Mouse (Mus musculus): ENCODE results near the gene Arhgdig. TPM values are rescaled to one million over a fixed set of nuclear protein-coding genes. Genes with fewer than 3 reads are reported as not detected.
"Not testable (repeated sequence)": the region's sequence is repeated elsewhere in the genome, so short reads cannot be mapped to it uniquely, and the experiment has no call there.

The Arhgdig gene
- total and polyA plus RNA-seq, 2 experiments from 2014 or later: 280 to 384 TPM

GRCm38 (mm10) chr17:26181179-26181578, 26.4 kb downstream of the Arhgdig start:
- Histone ChIP-seq H3K4me2 (ENCODE audit: low read depth, low read length) (no peak overlapping the region), H3K27me3 (ENCODE audit: insufficient read depth, low read length) (no peaks in the 10 kb centered on the region), H3K9ac (replicated peaks; ENCODE audit: low read length) (no peak overlapping the region), H3K36me3 (ENCODE audit: insufficient read depth, low read length) (peaks cover 20% of the 10 kb centered on the region), H3K9me3 (ENCODE audit: low read length) (no peaks in the 10 kb centered on the region), H3K4me3 (ENCODE audit: low read length) (no peak overlapping the region), H3K27ac (no peak overlapping the region), H3K4me1 (ENCODE audit: insufficient read depth, low read length) (no peaks in the 10 kb centered on the region)
- ATAC-seq (no peak), DNase-seq (ENCODE audit: low spot score) (no peak)
- WGBS: 93% methylated on average over 3 of the region's 3 CpGs
- TF ChIP-seq CTCF (IDR thresholded peaks at IDR 0.05; ENCODE audit: low read depth): no peak

GRCm38 (mm10) chr17:26178611-26179010, 29.0 kb downstream of the Arhgdig start:
- H3K27ac ChIP-seq: no peak overlapping the region
- no peak for TF ChIP-seq CTCF (IDR thresholded peaks at IDR 0.05; ENCODE audit: low read depth)
- ATAC-seq (no peak), DNase-seq (ENCODE audit: low spot score) (no peak)
- no peaks in the 10 kb centered on the region for H3K9me3 ChIP-seq (ENCODE audit: low read length)
- no peak overlapping the region for H3K9ac ChIP-seq (replicated peaks; ENCODE audit: low read length)
- H3K4me3 ChIP-seq (ENCODE audit: low read length): no peak overlapping the region
- H3K4me1 ChIP-seq (ENCODE audit: insufficient read depth, low read length): no peaks in the 10 kb centered on the region
- peaks cover 17% of the 10 kb centered on the region for H3K36me3 ChIP-seq (ENCODE audit: insufficient read depth, low read length)
- H3K27me3 ChIP-seq (ENCODE audit: insufficient read depth, low read length): no peaks in the 10 kb centered on the region
- no peak overlapping the region for H3K4me2 ChIP-seq (ENCODE audit: low read depth, low read length)

DNA sequence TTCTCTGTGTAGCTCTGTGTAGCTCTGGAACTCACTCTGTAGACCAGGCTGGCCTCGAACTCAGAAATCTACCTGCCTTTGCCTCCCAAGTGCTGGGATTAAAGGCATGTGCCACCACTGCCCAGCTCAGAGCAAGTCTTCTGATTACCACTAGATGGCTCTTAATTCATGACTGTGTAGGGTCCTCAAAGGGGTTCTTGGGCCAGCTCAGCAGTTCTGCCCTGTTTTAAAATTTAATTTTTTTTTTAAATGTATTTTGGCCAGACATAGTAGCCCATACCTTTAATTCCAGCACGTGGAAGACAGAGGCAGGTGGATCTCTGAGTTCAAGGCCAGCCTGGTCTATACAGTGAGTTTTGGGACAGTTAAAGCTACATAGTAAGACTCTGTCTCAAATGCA, 32.3 kb downstream of the Arhgdig start:
- H3K4me2 ChIP-seq (ENCODE audit: low read depth, low read length); ATAC-seq; H3K36me3 ChIP-seq (ENCODE audit: insufficient read depth, low read length); H3K9me3 ChIP-seq (ENCODE audit: low read length); DNase-seq (ENCODE audit: low spot score); H3K9ac ChIP-seq (replicated peaks; ENCODE audit: low read length); H3K4me1 ChIP-seq (ENCODE audit: insufficient read depth, low read length); H3K27ac ChIP-seq; H3K27me3 ChIP-seq (ENCODE audit: insufficient read depth, low read length); H3K4me3 ChIP-seq (ENCODE audit: low read length): not testable (repeated sequence)
- WGBS: 91% methylated on average over 2 of the region's 2 CpGs
- peak; percentile 33; the same call in 1 of the 2 replicates for TF ChIP-seq CTCF (IDR thresholded peaks at IDR 0.05; ENCODE audit: low read depth)

- no peak for TF ChIP-seq CTCF (IDR thresholded peaks at IDR 0.05; ENCODE audit: low read depth)
- Histone ChIP-seq H3K27ac (no peak overlapping the region), H3K4me1 (ENCODE audit: insufficient read depth, low read length) (no peaks in the 10 kb centered on the region), H3K4me2 (ENCODE audit: low read depth, low read length) (no peak overlapping the region), H3K4me3 (ENCODE audit: low read length) (no peak overlapping the region), H3K9ac (replicated peaks; ENCODE audit: low read length) (no peak overlapping the region), H3K27me3 (ENCODE audit: insufficient read depth, low read length) (no peaks in the 10 kb centered on the region), H3K36me3 (ENCODE audit: insufficient read depth, low read length) (no peaks in the 10 kb centered on the region), H3K9me3 (ENCODE audit: low read length) (no peaks in the 10 kb centered on the region)
- 91% methylated on average over 2 of the region's 2 CpGs for WGBS
- no peak for ATAC-seq
- no peak for DNase-seq (ENCODE audit: low spot score)
Measured at GRCm38 (mm10) chr17:26168039-26168438, 39.5 kb downstream of the Arhgdig start.

- no peak for TF ChIP-seq CTCF (IDR thresholded peaks at IDR 0.05; ENCODE audit: low read depth)
- Histone ChIP-seq H3K9me3 (ENCODE audit: low read length) (no peaks in the 10 kb centered on the region), H3K27ac (no peak overlapping the region), H3K27me3 (ENCODE audit: insufficient read depth, low read length) (no peaks in the 10 kb centered on the region), H3K4me2 (ENCODE audit: low read depth, low read length) (no peak overlapping the region), H3K9ac (replicated peaks; ENCODE audit: low read length) (no peak overlapping the region), H3K4me1 (ENCODE audit: insufficient read depth, low read length) (no peaks in the 10 kb centered on the region), H3K4me3 (ENCODE audit: low read length) (no peak overlapping the region), H3K36me3 (ENCODE audit: insufficient read depth, low read length) (no peaks in the 10 kb centered on the region)
- 90% methylated on average over 1 of the region's 1 CpGs for WGBS
- no peak for ATAC-seq
- DNase-seq (ENCODE audit: low spot score): no peak
Measured at GRCm38 (mm10) chr17:26162736-26163135, 44.9 kb downstream of the Arhgdig start.

DNA sequence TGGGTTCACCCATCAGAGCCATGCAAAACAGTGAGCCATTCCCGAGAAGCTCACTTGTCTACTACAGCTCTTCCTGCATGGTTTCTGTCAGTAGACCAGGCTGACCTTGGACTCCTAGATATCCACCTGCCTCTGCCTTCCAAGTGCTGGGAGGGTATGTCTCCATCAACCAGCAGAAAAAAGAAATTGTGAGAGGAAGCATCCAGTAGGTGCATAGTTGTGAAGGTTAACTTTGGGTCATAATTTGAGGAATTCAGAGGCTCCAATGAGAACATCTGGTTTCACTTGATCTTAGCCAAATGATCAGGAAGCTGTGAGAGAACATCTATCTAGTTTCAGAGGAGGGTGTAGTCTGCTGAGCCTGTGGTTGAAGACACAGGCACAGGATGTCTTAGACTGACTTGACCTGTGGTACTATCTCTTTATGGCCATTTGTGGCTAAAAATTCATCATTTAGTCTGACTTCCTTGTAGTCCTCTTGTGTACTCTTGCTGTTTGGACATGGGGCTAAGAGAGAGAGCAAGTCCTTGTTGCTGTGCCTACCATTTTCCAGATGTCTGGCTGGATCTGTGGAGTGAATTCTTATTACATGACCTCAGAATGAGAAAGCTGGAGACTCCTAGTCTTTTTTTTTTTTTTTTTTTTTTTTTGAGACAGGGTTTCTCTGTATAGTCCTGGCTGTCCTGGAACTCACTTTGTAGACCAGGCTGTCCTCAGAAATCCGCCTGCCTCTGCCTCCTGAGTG, 55.5 kb downstream of the Arhgdig start:
- H3K4me2 ChIP-seq (ENCODE audit: low read depth, low read length): no peak overlapping the region

More for the DNA sequence above, 55.5 kb downstream of the Arhgdig start:
- Histone ChIP-seq H3K27me3 (ENCODE audit: insufficient read depth, low read length) (no peaks in the 10 kb centered on the region), H3K27ac (no peak overlapping the region), H3K4me3 (ENCODE audit: low read length) (no peak overlapping the region), H3K9ac (replicated peaks; ENCODE audit: low read length) (no peak overlapping the region), H3K4me1 (ENCODE audit: insufficient read depth, low read length) (no peaks in the 10 kb centered on the region), H3K9me3 (ENCODE audit: low read length) (no peaks in the 10 kb centered on the region), H3K36me3 (ENCODE audit: insufficient read depth, low read length) (no peaks in the 10 kb centered on the region)
- ATAC-seq (no peak), DNase-seq (ENCODE audit: low spot score) (no peak)
- WGBS: 96% methylated on average over 2 of the region's 2 CpGs
- no peak for TF ChIP-seq CTCF (IDR thresholded peaks at IDR 0.05; ENCODE audit: low read depth)

Other genes starting within 250 kb of the Arhgdig start
- 35.1 and 41.4 TPM in 2 replicates for gene Capn15, start 222.0 kb downstream of the Arhgdig start, total RNA-seq (2014; rRNA removed)
- 19.0 and 20.1 TPM in 2 replicates for gene Capn15, start 222.0 kb downstream of the Arhgdig start, polyA plus RNA-seq (2015; fragmentation: Nextera tagmentation; extraction: Ambion mirVana)
- 34.7 and 41.9 TPM in 2 replicates for gene Rab11fip3, start 138.2 kb downstream of the Arhgdig start, total RNA-seq (2014; rRNA removed)
- gene Rab11fip3, start 138.2 kb downstream of the Arhgdig start, polyA plus RNA-seq (2015; fragmentation: Nextera tagmentation; extraction: Ambion mirVana): 16.6 and 17.9 TPM in 2 replicates
- gene Decr2, start 117.4 kb downstream of the Arhgdig start, total RNA-seq (2014; rRNA removed): 35.6 and 40.6 TPM in 2 replicates
- 41.1 and 44.7 TPM in 2 replicates for gene Decr2, start 117.4 kb downstream of the Arhgdig start, polyA plus RNA-seq (2015; fragmentation: Nextera tagmentation; extraction: Ambion mirVana)
- 20.1 and 23.3 TPM in 2 replicates for gene Nme4, start 112.2 kb downstream of the Arhgdig start, total RNA-seq (2014; rRNA removed)
- gene Nme4, start 112.2 kb downstream of the Arhgdig start, polyA plus RNA-seq (2015; fragmentation: Nextera tagmentation; extraction: Ambion mirVana): 16.0 and 18.3 TPM in 2 replicates
- gene Tmem8, start 94.5 kb downstream of the Arhgdig start, total RNA-seq (2014; rRNA removed): 10.4 and 11.8 TPM in 2 replicates
- gene Tmem8, start 94.5 kb downstream of the Arhgdig start, polyA plus RNA-seq (2015; fragmentation: Nextera tagmentation; extraction: Ambion mirVana): 3.8 and 4.0 TPM in 2 replicates
- gene Mrpl28, start 84.3 kb downstream of the Arhgdig start, total RNA-seq (2014; rRNA removed): 107 and 138 TPM in 2 replicates
- 189 and 194 TPM in 2 replicates for gene Mrpl28, start 84.3 kb downstream of the Arhgdig start, polyA plus RNA-seq (2015; fragmentation: Nextera tagmentation; extraction: Ambion mirVana)
- gene Axin1, start 69.1 kb downstream of the Arhgdig start, total RNA-seq (2014; rRNA removed): 36.0 and 51.3 TPM in 2 replicates
- gene Axin1, start 69.1 kb downstream of the Arhgdig start, polyA plus RNA-seq (2015; fragmentation: Nextera tagmentation; extraction: Ambion mirVana): 10.0 and 11.2 TPM in 2 replicates
- gene Pdia2, start 8.7 kb downstream of the Arhgdig start, total RNA-seq (2014; rRNA removed): not detected in 2 replicates
- 0.09 and 0.66 TPM in 2 replicates for gene Pdia2, start 8.7 kb downstream of the Arhgdig start, polyA plus RNA-seq (2015; fragmentation: Nextera tagmentation; extraction: Ambion mirVana)
- gene Rgs11, start 4.8 kb downstream of the Arhgdig start, total RNA-seq (2014; rRNA removed): 35.8 and 38.5 TPM in 2 replicates
- gene Rgs11, start 4.8 kb downstream of the Arhgdig start, polyA plus RNA-seq (2015; fragmentation: Nextera tagmentation; extraction: Ambion mirVana): 20.5 and 28.5 TPM in 2 replicates
- 42.4 and 42.6 TPM in 2 replicates for gene Fam234a, start 36.5 kb upstream of the Arhgdig start, total RNA-seq (2014; rRNA removed)
- gene Fam234a, start 36.5 kb upstream of the Arhgdig start, polyA plus RNA-seq (2015; fragmentation: Nextera tagmentation; extraction: Ambion mirVana): 34.9 and 37.5 TPM in 2 replicates
- gene Luc7l, start 45.1 kb upstream of the Arhgdig start, total RNA-seq (2014; rRNA removed): 81.8 and 82.7 TPM in 2 replicates
- gene Luc7l, start 45.1 kb upstream of the Arhgdig start, polyA plus RNA-seq (2015; fragmentation: Nextera tagmentation; extraction: Ambion mirVana): 84.5 and 91.1 TPM in 2 replicates
- 60.4 and 67.5 TPM in 2 replicates for gene Neurl1b, start 207.0 kb upstream of the Arhgdig start, total RNA-seq (2014; rRNA removed)
- gene Neurl1b, start 207.0 kb upstream of the Arhgdig start, polyA plus RNA-seq (2015; fragmentation: Nextera tagmentation; extraction: Ambion mirVana): 1.7 and 2.1 TPM in 2 replicates

All from hindbrain, postnatal 0 days (tissue).